Mouse (Mus musculus): ENCODE measurements around the gene Usp37.

- TF ChIP-seq EP300 (optimal IDR thresholded peaks at IDR 0.05) (no peak), CTCF (IDR thresholded peaks at IDR 0.05; ENCODE audit: low read depth) (no peak)
Measured at GRCm38 (mm10) chr1:74519875-74520274, 24.2 kb downstream of the Usp37 start.

Measured in stomach, postnatal 0 days (tissue).